Mouse (Mus musculus) heart, postnatal 10 days (tissue): ENCODE results near the gene Adh1. TPM values are rescaled to one million over a fixed set of nuclear protein-coding genes. Genes with fewer than 3 reads are reported as not detected.
A peak's percentile ranks its signal among the peaks of the same experiment; 100 is the strongest.

ENCODE experiments used
- DNase-seq, 2 experiments: peaks; one replicate each; pipeline ENCODE4 v3.0.0; 2021
- intact Hi-C: fragments of 180-260 bp; cut with DNase I; formaldehyde crosslinking; loops from one replicate; pipeline ENCODE4 v1.15.1; 2025
- total RNA-seq, 2 experiments: library from RNA; stranded (reverse); gene quantifications; 2 replicates each; pipeline ENCODE4 v1.2.3; 2021

Gene Adh1
- total RNA-seq, 2 experiments from 2014 or later: 24.1 to 54.7 TPM

DNA sequence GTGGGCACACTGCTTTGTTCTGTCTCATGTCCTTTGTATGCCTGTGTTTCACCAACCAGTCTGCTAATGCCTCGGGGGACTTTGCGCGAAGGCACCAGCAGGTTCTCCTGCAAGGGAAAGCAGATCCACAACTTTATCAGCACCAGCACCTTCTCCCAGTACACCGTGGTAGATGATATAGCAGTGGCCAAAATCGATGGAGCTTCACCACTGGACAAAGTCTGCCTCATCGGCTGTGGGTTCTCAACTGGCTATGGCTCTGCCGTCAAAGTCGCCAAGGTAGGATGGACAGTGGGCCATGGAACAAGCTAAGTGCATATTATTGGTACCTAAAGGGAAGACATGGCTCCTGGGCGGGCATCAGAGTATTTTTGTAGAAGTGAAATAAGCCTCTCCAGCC lies 21.8 kb downstream of the Adh1 start:
- intact Hi-C loops: no loop called here
- DNase-seq: no peak

DNA sequence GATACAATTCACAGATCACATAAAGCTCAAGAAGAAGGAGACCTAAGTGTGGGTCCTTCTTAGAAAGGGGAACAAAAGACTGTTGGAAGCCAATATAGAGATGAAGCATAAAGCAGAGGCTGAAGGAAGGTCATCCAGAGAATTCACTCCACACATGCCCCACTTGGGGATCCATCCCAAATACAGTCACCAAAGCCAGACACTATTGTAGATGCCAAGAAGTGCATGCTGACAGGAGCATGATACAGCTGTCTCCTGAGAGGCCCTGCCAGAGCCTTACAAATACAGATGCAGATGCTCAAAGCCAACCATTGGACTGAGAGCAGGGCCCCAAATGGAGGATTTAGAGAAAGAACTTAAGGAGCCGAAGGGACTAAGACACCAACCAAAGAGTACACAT lies 23.0 kb downstream of the Adh1 start:
- DNase-seq: peak in 1 of 2 experiments; percentile 23
- intact Hi-C loops: no loop called here

- DNase-seq: no peak
- intact Hi-C loops: no loop called here
Measured at GRCm38 (mm10) chr3:138285986-138286385, 25.2 kb downstream of the Adh1 start.

DNA sequence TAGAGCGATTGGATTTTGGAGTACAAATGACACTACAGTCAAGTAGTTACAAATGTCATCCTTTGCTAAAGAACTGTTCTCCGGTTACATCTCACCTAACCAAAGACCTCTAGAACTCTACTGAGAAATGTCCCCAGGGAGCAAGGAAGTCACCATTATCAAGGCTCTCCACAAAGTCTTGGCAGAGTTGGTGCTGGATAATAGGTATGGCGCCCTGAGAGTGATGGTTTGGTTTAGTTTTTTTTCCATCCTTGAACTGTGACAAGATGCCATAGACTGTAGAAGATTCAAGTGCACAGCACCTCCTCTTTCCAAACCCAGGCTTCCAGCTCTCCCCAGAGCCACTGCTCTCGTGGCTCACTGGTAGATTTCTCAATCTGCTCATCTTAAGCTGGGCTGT lies 26.9 kb downstream of the Adh1 start:
- intact Hi-C loops: no loop called here
- DNase-seq: no peak

GRCm38 (mm10) chr3:138290672-138291071 lies 29.9 kb downstream of the Adh1 start:
- intact Hi-C loops: no loop called here
- no peak for DNase-seq

GRCm38 (mm10) chr3:138291529-138292117 lies 30.8 kb downstream of the Adh1 start:
- DNase-seq: no peak
- intact Hi-C loops: no loop called here

- DNase-seq: no peak
- intact Hi-C loops: no loop called here
Measured at GRCm38 (mm10) chr3:138293298-138293895, 32.6 kb downstream of the Adh1 start.

- no peak for DNase-seq
- intact Hi-C loops: no loop called here
Measured at GRCm38 (mm10) chr3:138300130-138300529, 39.3 kb downstream of the Adh1 start.

DNA sequence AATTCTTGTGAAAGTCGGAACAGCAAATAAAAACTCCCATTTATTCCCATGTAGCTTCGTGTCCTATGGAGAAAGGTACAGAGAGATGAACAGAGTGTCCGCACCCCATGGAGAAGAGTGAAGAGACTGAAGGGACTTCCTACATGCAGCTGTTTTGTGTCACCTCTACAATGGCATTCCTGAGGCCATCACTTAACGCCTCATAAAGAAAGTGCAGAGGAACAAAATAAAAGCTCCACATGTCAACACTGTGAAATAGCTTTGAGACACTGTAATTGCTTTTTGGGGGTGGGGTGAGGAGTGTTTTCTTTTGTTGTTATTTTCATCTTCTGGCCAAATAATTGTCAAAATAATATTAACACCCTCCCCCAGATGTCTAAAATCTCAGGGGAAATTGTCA lies 41.9 kb downstream of the Adh1 start:
- intact Hi-C loops: no loop called here
- no peak for DNase-seq

DNA sequence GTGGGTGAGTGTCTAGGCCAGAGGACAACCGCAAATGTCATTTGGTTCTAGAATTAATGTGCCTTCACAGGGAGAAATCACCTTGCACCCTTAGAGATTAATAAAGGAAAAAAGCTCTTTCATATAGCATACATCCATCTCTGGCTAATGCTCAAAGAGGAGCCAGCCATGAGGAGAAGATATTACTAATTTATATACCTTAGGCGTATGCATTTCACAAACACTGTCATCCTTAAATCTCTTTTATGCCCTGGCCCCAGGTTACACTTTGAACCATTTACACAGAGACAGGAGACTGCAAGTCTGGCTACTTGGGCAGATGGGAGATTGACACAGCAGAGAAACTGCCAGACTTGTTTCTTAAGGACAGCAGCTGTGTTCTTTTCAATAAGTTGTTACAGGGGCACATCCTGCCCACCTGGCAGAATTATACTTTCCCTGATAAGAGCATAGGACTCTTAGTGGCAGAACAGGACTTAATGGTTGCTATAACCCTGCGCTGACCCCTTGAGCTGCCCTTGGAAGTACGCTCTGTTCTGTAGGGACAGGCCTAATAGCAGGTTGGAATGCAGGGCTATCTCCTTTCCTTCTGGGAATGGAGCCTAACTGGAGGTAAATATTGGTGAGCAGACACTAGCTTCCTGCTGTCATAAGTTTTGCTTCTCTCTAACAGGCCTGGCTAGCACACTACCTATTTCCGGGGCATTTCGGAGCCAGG lies 43.1 kb downstream of the Adh1 start:
- intact Hi-C loops: no loop called here
- DNase-seq: peak; percentile 10 to 24

DNA sequence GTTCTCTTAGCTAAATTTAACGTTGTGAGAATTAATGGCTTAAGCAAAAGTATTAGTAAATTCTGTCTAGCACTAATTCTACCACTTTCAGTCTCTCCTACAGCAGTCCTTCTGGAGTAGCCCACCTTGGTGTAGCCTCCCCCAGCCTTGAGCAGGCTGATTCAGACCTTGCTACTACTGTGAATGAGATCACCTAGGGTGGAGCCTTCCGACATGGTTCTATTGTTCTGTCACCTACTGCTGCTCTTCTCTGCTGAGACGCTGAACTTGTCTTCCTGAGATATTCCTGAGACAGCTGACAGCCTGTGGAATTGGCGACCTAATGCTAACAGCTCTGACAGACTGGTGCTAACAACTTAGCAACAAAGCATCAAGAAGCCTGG lies 43.7 kb downstream of the Adh1 start:
- intact Hi-C loops: no loop called here
- DNase-seq: no peak

DNA sequence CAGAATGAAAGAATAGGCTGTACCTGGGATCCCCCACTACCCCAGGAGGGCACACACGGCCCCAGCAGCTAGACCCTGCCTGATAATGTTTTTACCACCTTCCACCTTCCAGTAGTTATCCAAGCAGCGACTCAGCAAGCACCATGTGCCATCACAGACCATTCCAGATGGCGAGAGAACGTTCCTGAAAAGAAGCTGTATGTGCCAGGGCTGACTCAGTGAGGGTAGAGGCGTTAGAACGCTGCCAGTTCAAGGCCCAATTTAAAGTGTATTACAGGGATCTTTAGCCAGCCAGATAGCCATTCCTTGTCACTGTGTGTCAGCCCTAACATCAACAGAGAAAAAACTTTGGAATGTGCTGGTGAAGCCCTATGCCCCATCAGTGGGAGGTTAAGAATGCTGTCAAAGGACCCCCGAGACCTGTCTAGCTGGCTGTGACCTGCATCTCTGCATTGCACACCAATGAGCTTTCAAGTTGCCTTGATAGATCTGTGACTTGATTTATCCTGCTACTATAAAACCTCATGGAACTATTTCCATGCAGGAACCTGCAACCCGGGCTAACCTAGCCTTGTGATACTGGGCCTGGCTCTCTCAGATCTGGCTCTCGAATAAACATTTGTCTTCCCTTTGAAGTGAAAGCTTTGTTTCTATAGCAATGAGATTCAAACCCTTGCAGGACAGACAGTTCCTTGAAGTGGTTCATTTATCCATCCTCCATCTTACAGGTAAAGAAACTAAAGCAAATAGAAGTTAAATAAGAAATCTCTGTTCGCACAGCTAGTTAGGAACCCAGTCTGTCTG lies 44.9 kb downstream of the Adh1 start:
- DNase-seq: no peak
- intact Hi-C loops: loop anchor here (5.0 kb wide), 1 partner anchor 102 kb away; no protein-coding TSS in a partner anchor

DNA sequence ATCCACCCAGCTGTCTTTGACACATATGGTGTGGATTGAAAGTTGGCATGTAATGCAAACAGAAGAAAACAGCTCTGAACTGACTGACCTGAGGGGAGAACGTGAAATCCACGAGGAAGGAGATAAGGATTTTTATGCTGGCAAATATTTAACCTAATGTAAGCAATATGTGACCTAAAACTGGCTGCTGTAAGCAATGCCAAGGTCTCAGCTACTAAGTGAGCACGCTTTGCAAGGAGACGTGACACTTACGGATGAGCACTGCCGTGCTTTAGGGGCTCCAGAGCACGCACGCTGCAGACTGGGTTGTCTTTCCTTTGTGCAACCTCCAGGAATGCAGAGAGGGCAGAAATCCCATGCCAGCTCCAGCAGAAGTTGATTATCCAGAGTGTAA lies 45.5 kb downstream of the Adh1 start:
- intact Hi-C loops: loop anchor here (5.0 kb wide), 1 partner anchor 101 kb away; no protein-coding TSS in a partner anchor

GRCm38 (mm10) chr3:138309910-138310309 lies 49.1 kb downstream of the Adh1 start:
- intact Hi-C loops: loop anchor here (5.0 kb wide), 1 partner anchor 97 kb away; no protein-coding TSS in a partner anchor
- no peak for DNase-seq

More for the DNA sequence above, 45.5 kb downstream of the Adh1 start:
- DNase-seq: no peak

- intact Hi-C loops: no loop called here
- DNase-seq: no peak
Measured at GRCm38 (mm10) chr3:138311015-138311414, 50.2 kb downstream of the Adh1 start.

DNA sequence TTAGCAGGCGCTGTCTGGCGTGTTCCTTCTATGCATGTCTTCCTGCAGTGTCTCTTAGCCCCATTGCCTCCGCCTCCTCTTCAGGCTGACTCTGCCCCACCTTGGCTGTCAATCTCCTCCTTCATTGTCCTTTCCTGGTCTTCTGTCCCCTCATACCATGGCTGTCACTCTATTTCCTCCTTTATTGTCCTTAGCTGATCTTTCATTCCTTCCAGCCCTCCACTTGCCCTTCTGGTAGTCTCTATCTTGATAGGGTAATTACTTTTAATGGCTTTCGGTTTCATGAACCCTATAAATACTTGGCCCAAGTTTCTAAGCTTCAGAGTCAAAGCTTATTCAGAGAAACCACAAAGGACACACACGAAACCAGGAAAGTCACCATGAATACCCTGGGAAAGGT lies 52.2 kb downstream of the Adh1 start, which contains the start of gene Adh6a:
Gene Adh6a, plus strand, starts transcription at position 322 of the 400 bp plus-strand sequence.
- no peak for DNase-seq
- intact Hi-C loops: no loop called here

- no peak for DNase-seq
- intact Hi-C loops: no loop called here
Measured at GRCm38 (mm10) chr3:138316908-138317472, 56.2 kb downstream of the Adh1 start.

DNA sequence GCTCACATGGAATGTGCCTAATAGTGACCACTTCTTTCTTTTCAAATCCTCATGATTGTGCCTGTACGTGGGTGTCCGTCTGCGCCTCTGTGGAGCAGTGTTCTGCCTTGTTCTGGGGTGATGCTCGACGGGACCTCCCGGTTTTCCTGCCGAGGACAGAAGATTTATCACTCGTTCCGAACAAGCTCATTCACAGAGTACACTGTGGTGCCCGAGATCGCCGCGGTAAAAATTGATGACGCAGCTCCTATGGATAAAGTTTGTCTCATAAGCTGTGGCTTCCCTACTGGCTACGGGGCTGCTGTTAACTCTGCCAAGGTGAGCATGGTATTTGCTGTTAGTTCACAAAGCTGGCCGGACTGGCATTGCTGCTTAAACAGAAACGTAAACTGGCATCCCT lies 64.2 kb downstream of the Adh1 start:
- no peak for DNase-seq
- intact Hi-C loops: no loop called here

DNA sequence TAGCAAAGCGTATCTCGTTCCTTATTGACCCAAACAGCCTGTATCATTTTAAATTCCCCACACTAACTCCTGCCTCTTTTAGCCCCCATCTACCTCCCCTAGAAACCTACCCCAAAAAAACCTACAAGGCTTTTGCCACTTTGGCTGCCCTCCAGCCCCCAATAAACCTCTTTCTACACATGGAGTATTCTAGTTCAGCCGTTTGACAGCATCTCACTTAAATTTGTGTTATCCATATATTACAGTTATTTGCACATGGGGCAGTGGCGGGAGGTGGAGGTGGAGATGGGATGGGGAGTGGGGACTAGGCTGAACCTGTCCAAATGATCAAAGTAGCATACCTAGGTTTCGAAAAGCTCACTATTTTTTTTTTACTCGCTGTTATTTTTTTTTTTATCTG lies 64.7 kb downstream of the Adh1 start:
- DNase-seq: no peak
- intact Hi-C loops: no loop called here

DNA sequence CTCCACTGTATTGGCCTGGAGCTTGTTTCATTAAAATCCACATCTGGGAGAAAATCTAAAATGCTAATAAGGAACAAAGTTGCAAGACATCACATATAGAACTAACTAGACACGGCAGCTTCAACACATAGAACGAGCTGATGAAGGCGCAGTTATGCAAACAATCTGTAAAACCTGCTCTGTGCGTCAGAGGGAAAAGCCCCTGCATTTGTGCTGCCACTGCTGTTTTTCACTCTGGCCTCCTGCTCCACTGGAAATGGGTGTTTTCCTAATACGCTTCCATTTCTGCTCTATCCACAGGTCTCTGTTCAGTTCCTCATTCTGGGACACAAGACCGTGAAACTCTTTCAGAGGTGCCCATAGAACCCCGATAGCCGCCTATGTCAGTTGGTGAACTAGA lies 73.1 kb downstream of the Adh1 start:
- intact Hi-C loops: no loop called here

GRCm38 (mm10) chr3:138334320-138334719 lies 73.5 kb downstream of the Adh1 start:
- no peak for DNase-seq
- intact Hi-C loops: no loop called here

More for the DNA sequence above, 73.1 kb downstream of the Adh1 start:
- DNase-seq: no peak
